Mouse (Mus musculus) ES-E14 (cell line): ENCODE measurements around the gene Rp9. TPM values are rescaled to one million over a fixed set of nuclear protein-coding genes. Genes with fewer than 3 reads are reported as not detected.

Experiments
- DNase-seq: peaks from one replicate; pipeline ENCODE4 v3.0.0-alpha.2; 2013; ENCODE audit warnings: low read depth, low spot score
- H3K27ac ChIP-seq: 2 replicates; pipeline ENCODE4 v1.5.1; 2012; ENCODE audit warnings: low read depth, mild to moderate bottlenecking, low read length, moderate library complexity, mixed read lengths; ENCODE audit not compliant: poor library complexity, insufficient read depth, severe bottlenecking
- H3K36me3 ChIP-seq: 2 replicates; pipeline ENCODE4 v1.6.1; 2012; ENCODE audit warnings: mild to moderate bottlenecking, low read length, moderate library complexity, mixed read lengths; ENCODE audit not compliant: control insufficient read depth, poor library complexity, insufficient read depth, severe bottlenecking
- H3K4me1 ChIP-seq, 2 experiments: fragments of 150-350 bp in 1 of 2; sonication (generic) in 1 of 2; 2 replicates each; pipeline ENCODE4 v1.6.1; 2012; ENCODE audit warnings: low read length in 2 of 2, mild to moderate bottlenecking in 1 of 2, mixed read lengths in 1 of 2; ENCODE audit not compliant: control insufficient read depth in 2 of 2, insufficient read depth in 2 of 2, poor library complexity in 1 of 2
- H3K4me3 ChIP-seq, 2 experiments: fragments of 150-350 bp in 1 of 2; sonication (generic) in 1 of 2; 2 replicates each; pipeline ENCODE4 v1.5.1; 2012; ENCODE audit warnings: low read length in 2 of 2, low read depth in 1 of 2, mild to moderate bottlenecking in 1 of 2, mixed read lengths in 1 of 2; ENCODE audit not compliant: insufficient read depth in 1 of 2, poor library complexity in 1 of 2, severe bottlenecking in 1 of 2
- H3K9ac ChIP-seq: 2 replicates; pipeline ENCODE4 v1.6.1; 2012; ENCODE audit warnings: low read depth, mild to moderate bottlenecking, low read length, mixed read lengths; ENCODE audit not compliant: poor library complexity, insufficient read depth, severe bottlenecking
- H3K9me3 ChIP-seq: fragments of 150-350 bp; sonication (generic); 2 replicates; pipeline ENCODE4 v1.6.1; 2012; ENCODE audit warnings: low read depth, mild to moderate bottlenecking, low read length; ENCODE audit not compliant: control insufficient read depth, insufficient read depth
- CHD2 ChIP-seq: IDR thresholded peaks from 2 replicates; pipeline ENCODE4 v1.6.1; 2014; ENCODE audit warnings: mild to moderate bottlenecking, low read depth, low read length, inconsistent platforms
- HCFC1 ChIP-seq: IDR thresholded peaks from 2 replicates; pipeline ENCODE4 v1.6.1; 2012; ENCODE audit warnings: low read length, inconsistent platforms, borderline replicate concordance; ENCODE audit not compliant: insufficient read depth
- MAFK ChIP-seq: IDR thresholded peaks from 2 replicates; pipeline ENCODE4 v1.6.1; 2014; ENCODE audit warnings: mild to moderate bottlenecking, low read depth, low read length, inconsistent platforms; ENCODE audit not compliant: insufficient read depth
- ZC3H11A ChIP-seq: IDR thresholded peaks from 2 replicates; pipeline ENCODE4 v1.6.1; 2012; ENCODE audit warnings: low read depth, mild to moderate bottlenecking, inconsistent platforms, low read length, borderline replicate concordance
- ZNF384 ChIP-seq: IDR thresholded peaks from 2 replicates; pipeline ENCODE4 v1.6.1; 2012; ENCODE audit warnings: low read depth, low read length, inconsistent platforms
- in situ Hi-C, 2 experiments: fragments of 600-800 bp; cut with MboI; formaldehyde crosslinking; loops; one replicate each; pipeline ENCODE4 v1.15.1; 2025; ENCODE audit warnings: low sequenced_read_pairs in 2 of 2, inconsistent platforms in 1 of 2; ENCODE audit not compliant: unreplicated experiment in 2 of 2
- total RNA-seq: library from RNA; depleted of rRNA; stranded (reverse); fragments of 300-350 nt; gene quantifications from 2 replicates; pipeline ENCODE4 v1.2.3, GENCODE M21; 2012

Rp9 gene
- total RNA-seq, 1 experiment: 32.8 TPM

DNA sequence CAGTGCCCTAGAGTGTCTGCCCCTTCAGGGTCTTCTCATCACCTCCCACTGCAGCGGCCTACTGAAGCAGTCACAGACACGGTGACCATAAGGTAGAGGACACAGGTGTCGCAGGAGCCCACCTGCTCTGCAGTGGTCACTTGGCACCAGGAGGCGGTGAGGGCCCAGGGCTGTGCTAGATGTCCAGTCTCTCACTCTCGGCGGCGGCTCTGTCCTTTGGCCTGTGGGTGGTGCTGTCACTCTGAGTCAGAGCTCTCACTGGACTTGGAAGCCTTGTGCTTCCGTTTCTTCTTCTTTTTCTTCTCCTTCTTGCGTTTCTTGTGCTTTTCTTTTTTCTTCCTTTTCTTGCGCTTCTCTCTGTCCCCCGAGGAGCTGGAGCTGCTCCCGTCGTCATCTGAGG, 21.1 kb downstream of the Rp9 start:
- in situ Hi-C loops: no loop called here
- H3K4me1 ChIP-seq: peaks cover 0 to 2% of the 10 kb centered on the region in 2 experiments; a peak in 1 of 4 replicates
- TF ChIP-seq HCFC1 (no peak), CHD2 (no peak), MAFK (no peak), ZC3H11A (no peak), ZNF384 (no peak)
- no peak overlapping the region for H3K4me3 ChIP-seq
- H3K27ac ChIP-seq: no peak overlapping the region; the same call in 1 of the 2 replicates
- no peak overlapping the region for H3K9ac ChIP-seq
- H3K9me3 ChIP-seq: no peaks in the 10 kb centered on the region
- H3K36me3 ChIP-seq: peaks cover 14% of the 10 kb centered on the region; the same call in 1 of the 2 replicates
- no peak for DNase-seq

- Histone ChIP-seq H3K9me3 (no peaks in the 10 kb centered on the region), H3K36me3 (peaks cover 11% of the 10 kb centered on the region; the same call in 1 of the 2 replicates), H3K9ac (no peak overlapping the region), H3K4me1 (peaks cover 0 to 2% of the 10 kb centered on the region in 2 experiments; a peak in 1 of 4 replicates), H3K4me3 (no peak overlapping the region), H3K27ac (no peak overlapping the region)
- in situ Hi-C loops: no loop called here
- no peak for DNase-seq
- TF ChIP-seq ZC3H11A (no peak), MAFK (no peak), ZNF384 (no peak), CHD2 (no peak), HCFC1 (no peak)
Measured at GRCm38 (mm10) chr9:22447213-22447612, 22.3 kb downstream of the Rp9 start.

DNA sequence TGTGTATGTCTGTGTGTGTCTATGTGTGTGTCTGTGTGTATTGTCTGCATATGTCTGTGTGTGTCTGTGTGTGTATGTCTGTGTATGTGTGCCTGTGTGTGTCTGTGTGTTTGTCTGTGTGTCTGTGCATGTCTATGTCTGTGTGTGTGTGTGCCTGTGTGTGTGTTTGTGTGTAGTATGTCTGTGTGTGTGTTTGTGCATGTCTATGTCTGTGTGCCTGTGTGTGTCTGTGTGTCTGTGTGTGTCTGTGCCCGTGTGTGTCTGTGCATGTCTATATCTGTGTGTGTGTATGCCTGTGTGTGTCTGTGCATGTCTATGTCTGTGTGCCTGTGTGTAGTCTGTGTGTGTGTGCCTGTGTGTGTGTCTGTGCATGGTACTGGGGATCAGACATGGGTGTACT, 24.4 kb downstream of the Rp9 start:
- Histone ChIP-seq H3K4me3 (no peak overlapping the region), H3K9ac (no peak overlapping the region), H3K9me3 (no peaks in the 10 kb centered on the region), H3K4me1 (peaks cover 0 to 2% of the 10 kb centered on the region in 2 experiments; a peak in 1 of 4 replicates), H3K36me3 (peaks cover 4% of the 10 kb centered on the region; the same call in 1 of the 2 replicates), H3K27ac (no peak overlapping the region)
- TF ChIP-seq CHD2 (no peak), ZC3H11A (no peak), HCFC1 (no peak), MAFK (no peak), ZNF384 (no peak)
- in situ Hi-C loops: no loop called here
- no peak for DNase-seq

DNA sequence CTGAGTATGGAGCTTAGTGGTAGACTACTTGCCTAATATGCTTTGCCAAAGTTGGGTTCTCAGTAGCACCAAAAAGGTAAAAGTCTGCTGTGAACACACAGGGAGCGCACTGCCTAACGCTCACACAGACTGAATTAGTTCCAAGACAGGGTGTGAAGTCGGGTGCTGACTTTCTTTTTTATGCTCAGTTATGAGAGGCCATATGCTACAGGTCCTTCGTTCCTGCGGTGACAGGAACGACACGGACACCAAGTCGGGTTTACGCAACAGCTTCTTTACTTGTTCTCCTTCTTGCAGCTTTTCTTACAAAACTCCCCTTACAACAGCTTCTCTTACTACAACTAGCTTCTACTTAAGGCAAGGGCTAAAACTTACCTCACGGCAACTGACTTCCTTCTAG, 26.4 kb downstream of the Rp9 start:
- Histone ChIP-seq H3K4me3 (no peak overlapping the region), H3K9ac (no peak overlapping the region), H3K9me3 (no peaks in the 10 kb centered on the region), H3K27ac (no peak overlapping the region), H3K36me3 (no peaks in the 10 kb centered on the region; the same call in 1 of the 2 replicates), H3K4me1 (no peaks in the 10 kb centered on the region)
- TF ChIP-seq ZNF384 (no peak), CHD2 (no peak), ZC3H11A (no peak), HCFC1 (no peak), MAFK (no peak)
- in situ Hi-C loops: no loop called here
- no peak for DNase-seq

- DNase-seq: no peak
- no peak for TF ChIP-seq CHD2
- TF ChIP-seq MAFK: no peak
- TF ChIP-seq HCFC1: no peak
- no peak for TF ChIP-seq ZNF384
- TF ChIP-seq ZC3H11A: no peak
- no peaks in the 10 kb centered on the region for H3K9me3 ChIP-seq
- in situ Hi-C loops: no loop called here
- H3K36me3 ChIP-seq: no peaks in the 10 kb centered on the region
- no peak overlapping the region for H3K4me3 ChIP-seq
- no peak overlapping the region for H3K9ac ChIP-seq
- H3K4me1 ChIP-seq: no peaks in the 10 kb centered on the region
- H3K27ac ChIP-seq: no peak overlapping the region
Measured at GRCm38 (mm10) chr9:22438826-22439225, 30.7 kb downstream of the Rp9 start.
